Mouse (Mus musculus) thymus, adult 2 months (tissue): Measurements from ENCODE around the gene Gzmm.

Experiments
- CTCF ChIP-seq: fragments of 200-500 bp; IDR thresholded peaks from 2 replicates; pipeline ENCODE4 v1.5.1; 2012; ENCODE audit warnings: mild to moderate bottlenecking, control low read depth, low read length, moderate library complexity, borderline replicate concordance; ENCODE audit not compliant: control insufficient read depth, poor library complexity, insufficient read depth; ENCODE audit errors: extremely low read depth
- POLR2A ChIP-seq: fragments of 200-500 bp; IDR thresholded peaks from 2 replicates; pipeline ENCODE4 v1.6.1; 2012; ENCODE audit warnings: mild to moderate bottlenecking, low read length, control low read depth, moderate library complexity; ENCODE audit not compliant: control insufficient read depth, poor library complexity, insufficient read depth; ENCODE audit errors: extremely low read depth

DNA sequence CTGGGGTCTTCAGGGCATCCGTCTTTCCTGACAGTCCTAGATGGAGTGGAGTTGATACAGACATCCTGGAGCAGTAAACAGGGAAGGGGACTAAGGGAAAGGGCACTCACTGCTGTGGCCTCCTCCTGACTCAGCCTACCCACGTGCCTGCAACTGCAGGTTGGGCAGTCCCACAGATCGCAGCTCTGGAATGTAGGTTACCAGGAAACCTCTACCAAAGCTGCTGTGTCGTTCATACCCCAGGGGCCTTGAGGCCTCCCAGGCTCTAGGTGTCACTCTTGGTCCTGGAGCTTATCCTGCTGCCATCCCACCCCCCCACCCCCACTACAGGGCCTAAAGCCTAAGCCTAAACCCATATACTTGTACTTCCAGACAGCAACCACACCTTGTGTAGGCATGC lies 18.9 kb downstream of the Gzmm start:
- TF ChIP-seq CTCF = no peak
- no peak for TF ChIP-seq POLR2A
